Comparison of ENCODE assay signal across 20 mouse cellular contexts in genomic region chr5:129553642-129554041, GRCm38 (mm10).
"Had no signal": no experiment of that assay in that cellular context is flagged by ENCODE, and none has a peak within 500 bp of the region (broad histone marks: within the 10 kb centered on the region; RNA-seq: fewer than 3 reads in every experiment).

No protein-coding gene starts in this region.

- H3K4me3 ChIP-seq: heart, adult 2 months; heart, embryonic 13.5 days; heart, embryonic 15.5 days; hindbrain, embryonic 13.5 days; hindbrain, embryonic 15.5 days; limb, embryonic 10.5 days; limb, embryonic 12.5 days; liver, embryonic 13.5 days had no signal

- H3K27ac ChIP-seq: heart, adult 2 months; heart, embryonic 13.5 days; heart, embryonic 15.5 days; hindbrain, embryonic 13.5 days; hindbrain, embryonic 15.5 days; hindbrain, postnatal 0 days; limb, embryonic 10.5 days; limb, embryonic 12.5 days; liver, embryonic 13.5 days had no signal

- DNase-seq: gastrocnemius, postnatal 14 days; gastrocnemius, postnatal 36 days; heart, adult 11 months; heart, adult 2 months; heart, postnatal 14 days; heart, postnatal 36 days; kidney, adult 11 months; kidney, adult 2 months; kidney, postnatal 10 days; kidney, postnatal 4 days; layer of hippocampus, adult 9-11 months; liver; liver, embryonic 13.5 days had no signal
